Mouse (Mus musculus) hematopoietic stem cell, adult 5-6 weeks (primary cell): ENCODE results near the gene Zfp664. TPM values are rescaled to one million over a fixed set of nuclear protein-coding genes. Genes with fewer than 3 reads are reported as not detected.

Source experiments
- ATAC-seq, 2 experiments: fragments of 125-278 bp in 1 of 2; replicated peaks in 1 of 2; 2 replicates each; pipeline ENCODE4 v1.8.0; 2016 to 2017; ENCODE audit warnings: inconsistent platforms in 2 of 2, mild to moderate bottlenecking in 2 of 2, moderate number of reproducible peaks in 2 of 2, low read depth in 1 of 2, moderate TSS enrichment in 1 of 2; ENCODE audit not compliant: low FRiP score in 2 of 2, poor library complexity in 2 of 2, severe bottlenecking in 2 of 2, insufficient read depth in 1 of 2, low TSS enrichment in 1 of 2
- total RNA-seq: library from RNA; stranded (forward); fragments of 172-1452, 232-1000 nt; gene quantifications from 2 replicates; pipeline ENCODE4 v1.2.3, GENCODE M21; 2017

Gene Zfp664
- total RNA-seq, 1 experiment from 2014 or later, result 29.1 TPM

DNA sequence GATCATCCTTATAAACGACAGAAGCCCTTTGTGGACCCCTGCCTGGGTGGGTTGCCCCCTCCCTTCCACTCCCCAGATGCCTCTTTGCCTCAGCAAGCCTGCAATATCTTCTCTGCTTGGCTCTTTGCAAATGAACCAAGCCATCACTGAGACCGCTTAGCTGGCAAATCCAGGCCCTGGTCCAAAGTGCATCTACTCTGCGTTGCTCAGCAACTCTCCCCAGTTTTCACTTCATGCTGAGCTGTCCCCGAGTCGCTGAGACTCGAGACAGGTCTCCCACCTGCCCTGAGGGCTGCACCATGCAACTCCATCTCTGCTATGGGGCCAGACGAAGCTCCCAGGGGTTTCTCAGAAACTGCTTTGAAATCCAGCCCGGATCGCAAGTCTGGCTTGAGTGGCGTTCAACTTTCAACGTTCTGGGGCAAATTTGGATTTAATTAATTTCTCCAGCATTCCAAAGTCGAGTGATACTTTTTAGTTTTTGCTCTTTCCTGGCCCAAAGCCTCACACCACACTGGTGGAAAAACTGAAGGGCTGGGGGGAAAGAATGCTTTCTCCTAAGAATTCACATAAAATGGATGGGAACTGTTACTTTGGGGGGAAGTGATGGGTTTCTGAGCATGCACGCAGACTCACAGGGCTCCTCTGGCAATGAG is 88.3 kb downstream of the Zfp664 start:
- ATAC-seq, result no peak

GRCm38 (mm10) chr5:124951333-124951732 is 88.8 kb downstream of the Zfp664 start:
- no peak for ATAC-seq

Other genes starting within 250 kb of the Zfp664 start
- 18.4 and 22.1 TPM in 2 replicates for gene Atp6v0a2, start 234.1 kb upstream of the Zfp664 start, total RNA-seq
- not detected in 2 replicates for gene Dnah10, start 137.6 kb upstream of the Zfp664 start, total RNA-seq
- gene Ccdc92, start 267 bp upstream of the Zfp664 start, total RNA-seq, result 1.3 TPM in 1 of 2 replicates, not detected in the other
- gene Rflna, start 140.5 kb downstream of the Zfp664 start, total RNA-seq, result not detected in 2 replicates